Mouse (Mus musculus) myocyte (in vitro differentiated cells): ENCODE data around the gene Padi2.

Experiments
- REST ChIP-seq: IDR thresholded peaks from one replicate; pipeline ENCODE4 v1.6.1; 2011; ENCODE audit warnings: mild to moderate bottlenecking, control low read depth, moderate library complexity; ENCODE audit not compliant: insufficient read depth, insufficient read length
- TCF3 ChIP-seq: IDR thresholded peaks from one replicate; pipeline ENCODE4 v1.6.1; 2011; ENCODE audit warnings: low read depth, control low read depth; ENCODE audit not compliant: insufficient read length

GRCm38 (mm10) chr4:140974408-140974807 lies 68.3 kb downstream of the Padi2 start:
- TF ChIP-seq TCF3: no peak
- no peak for TF ChIP-seq REST
